Mouse (Mus musculus) left cerebral cortex, postnatal 10 days (tissue): Measurements from ENCODE around the gene Prtg. TPM values are rescaled to one million over a fixed set of nuclear protein-coding genes. Genes with fewer than 3 reads are reported as not detected.

Experiments used
- DNase-seq, 2 experiments: peaks; one replicate each; pipeline ENCODE4 v3.0.0; 2021 to 2022; ENCODE audit warnings: low spot score in 2 of 2, mixed read lengths in 1 of 2; ENCODE audit errors: extremely low spot score in 1 of 2
- intact Hi-C: fragments of 180-260 bp; cut with DNase I; formaldehyde crosslinking; loops from one replicate; pipeline ENCODE4 v1.15.1; 2025
- total RNA-seq, 2 experiments: library from RNA; stranded (reverse); gene quantifications; 2 replicates each; pipeline ENCODE4 v1.2.3; 2021

Gene Prtg
- total RNA-seq, 2 experiments from 2014 or later = 0.63 to 0.66 TPM

GRCm38 (mm10) chr9:72846160-72846559 is 39.5 kb downstream of the Prtg start:
- intact Hi-C loops = no loop called here

GRCm38 (mm10) chr9:72851541-72851940 is 44.9 kb downstream of the Prtg start:
- intact Hi-C loops = no loop called here
- no peak for DNase-seq

More at GRCm38 (mm10) chr9:72846160-72846559, 39.5 kb downstream of the Prtg start:
- DNase-seq = no peak

GRCm38 (mm10) chr9:72851979-72852378 is 45.3 kb downstream of the Prtg start:
- no peak for DNase-seq

GRCm38 (mm10) chr9:72853681-72854190 is 47.1 kb downstream of the Prtg start:
- no peak for DNase-seq
- intact Hi-C loops = no loop called here

More at GRCm38 (mm10) chr9:72851979-72852378, 45.3 kb downstream of the Prtg start:
- intact Hi-C loops = no loop called here

GRCm38 (mm10) chr9:72856721-72857120 is 50.0 kb downstream of the Prtg start:
- intact Hi-C loops = no loop called here

GRCm38 (mm10) chr9:72860764-72861163 is 54.1 kb downstream of the Prtg start:
- intact Hi-C loops = no loop called here
- DNase-seq = no peak

More at GRCm38 (mm10) chr9:72856721-72857120, 50.0 kb downstream of the Prtg start:
- DNase-seq = no peak

- no peak for DNase-seq
- intact Hi-C loops = no loop called here
Measured at GRCm38 (mm10) chr9:72861235-72861634, 54.6 kb downstream of the Prtg start.

- no peak for DNase-seq
- intact Hi-C loops = no loop called here
Measured at GRCm38 (mm10) chr9:72862186-72862585, 55.5 kb downstream of the Prtg start.

- intact Hi-C loops = no loop called here
- no peak for DNase-seq
Measured at GRCm38 (mm10) chr9:72862955-72863354, 56.3 kb downstream of the Prtg start.

- no peak for DNase-seq
- intact Hi-C loops = no loop called here
Measured at GRCm38 (mm10) chr9:72863773-72864172, 57.1 kb downstream of the Prtg start.

GRCm38 (mm10) chr9:72867434-72867833 is 60.8 kb downstream of the Prtg start:
- intact Hi-C loops = no loop called here
- DNase-seq = no peak

GRCm38 (mm10) chr9:72868774-72869173 is 62.1 kb downstream of the Prtg start:
- no peak for DNase-seq

GRCm38 (mm10) chr9:72871506-72872297 is 65.0 kb downstream of the Prtg start:
- intact Hi-C loops = no loop called here
- peak in 1 of 2 experiments; percentile 59 for DNase-seq

More at GRCm38 (mm10) chr9:72868774-72869173, 62.1 kb downstream of the Prtg start:
- intact Hi-C loops = no loop called here

- DNase-seq = no peak
- intact Hi-C loops = no loop called here
Measured at GRCm38 (mm10) chr9:72872298-72873130, 65.8 kb downstream of the Prtg start.

GRCm38 (mm10) chr9:72875878-72876277 is 69.2 kb downstream of the Prtg start:
- intact Hi-C loops = no loop called here
- no peak for DNase-seq

GRCm38 (mm10) chr9:72877905-72878304 is 71.2 kb downstream of the Prtg start:
- no peak for DNase-seq
- intact Hi-C loops = no loop called here

GRCm38 (mm10) chr9:72878656-72879055 is 72.0 kb downstream of the Prtg start:
- intact Hi-C loops = no loop called here
- no peak for DNase-seq

- intact Hi-C loops = no loop called here
- DNase-seq = no peak
Measured at GRCm38 (mm10) chr9:72879601-72880000, 72.9 kb downstream of the Prtg start.

GRCm38 (mm10) chr9:72880225-72880960 is 73.7 kb downstream of the Prtg start:
- intact Hi-C loops = loop anchor here (5.0 kb wide), 2 partner anchors 73 to 113 kb away; partner anchors contain the start of gene Prtg
- peak in 1 of 2 experiments; percentile 56 for DNase-seq
